Mouse (Mus musculus) ES-Bruce4 (cell line): ENCODE measurements around the gene Fam57b.

Experiments used
- CTCF ChIP-seq: IDR thresholded peaks from one replicate; pipeline ENCODE4 v1.8.1; 2011; ENCODE audit warnings: low read depth, low read length
- POLR2A ChIP-seq: IDR thresholded peaks from one replicate; pipeline ENCODE4 v1.8.1; 2011; ENCODE audit warnings: low read length; ENCODE audit not compliant: insufficient read depth

- TF ChIP-seq CTCF (no peak), POLR2A (no peak)
Measured at GRCm38 (mm10) chr7:126823940-126824339, 26.5 kb downstream of the Fam57b start.
